Comparison of ENCODE assay signal across 7 mouse cellular contexts in genomic region chr11:69035411-69035810, GRCm38 (mm10). TPM values are rescaled to one million over a fixed set of nuclear protein-coding genes. Genes with fewer than 3 reads are reported as not detected.
A peak's percentile ranks its signal among the peaks of the same experiment; 100 is the strongest.
DNase-seq lines count a peak whose midpoint lies in the region; ATAC-seq and TF ChIP-seq lines count a peak whose summit lies in the region.

No protein-coding gene starts in this region.

- intact Hi-C loops in gastrocnemius, postnatal 14 days (cut with DNase I; ENCODE audit: low total_unique reads) = no loop called here

- TF ChIP-seq CTCF in lung, adult 2 months (IDR thresholded peaks at IDR 0.05; ENCODE audit: insufficient read depth, low read length) = no peak

- peak; percentile 12 for DNase-seq in lung, adult 2 months
- no peak for DNase-seq in lung, adult 18-20 months
- DNase-seq in forebrain, embryonic 10.5 days (ENCODE audit: extremely low spot score, low spot score) = no peak
- no peak for DNase-seq in adrenal gland, postnatal 14 days
- no peak for DNase-seq in gastrocnemius, postnatal 14 days

- 86% methylated on average over 9 of the region's 9 CpGs for WGBS in lung, adult 2 months
- WGBS in forebrain, embryonic 10.5 days = 80% methylated on average over 9 of the region's 9 CpGs
- 80% methylated on average over 9 of the region's 9 CpGs for WGBS in intestine, embryonic 15.5 days
- WGBS in neural tube, embryonic 12.5 days = 83% methylated on average over 9 of the region's 9 CpGs

- no peak overlapping the region for H3K9ac ChIP-seq in intestine, embryonic 15.5 days
- peak overlapping the region; percentile 9; the same call in 1 of the 2 replicates for H3K9ac ChIP-seq in neural tube, embryonic 12.5 days

- H3K27me3 ChIP-seq in forebrain, embryonic 10.5 days (ENCODE audit: poor library complexity, severe bottlenecking) = no peaks in the 10 kb centered on the region
- no peaks in the 10 kb centered on the region for H3K27me3 ChIP-seq in intestine, embryonic 15.5 days (replicated peaks)
- H3K27me3 ChIP-seq in neural tube, embryonic 12.5 days (replicated peaks) = no peaks in the 10 kb centered on the region

- H3K36me3 ChIP-seq in forebrain, embryonic 10.5 days (replicated peaks) = peaks cover 59% of the 10 kb centered on the region
- H3K36me3 ChIP-seq in intestine, embryonic 15.5 days = peaks cover 38% of the 10 kb centered on the region
- peaks cover 46% of the 10 kb centered on the region for H3K36me3 ChIP-seq in neural tube, embryonic 12.5 days

- no peak for ATAC-seq in intestine, embryonic 15.5 days
- ATAC-seq in neural tube, embryonic 12.5 days (ENCODE audit: low FRiP score, low read depth) = no peak

- peaks cover 9% of the 10 kb centered on the region for H3K4me1 ChIP-seq in lung, adult 2 months (ENCODE audit: control insufficient read depth, insufficient read depth, low read length)
- peaks cover 35% of the 10 kb centered on the region for H3K4me1 ChIP-seq in forebrain, embryonic 10.5 days
- H3K4me1 ChIP-seq in intestine, embryonic 15.5 days (replicated peaks) = peaks cover 11% of the 10 kb centered on the region
- H3K4me1 ChIP-seq in neural tube, embryonic 12.5 days = peaks cover 14% of the 10 kb centered on the region

- TF ChIP-seq POLR2A in lung, adult 2 months (IDR thresholded peaks at IDR 0.05; ENCODE audit: borderline replicate concordance, extremely low read depth, low read depth, low read length) = no peak

- no peak overlapping the region for H3K4me3 ChIP-seq in lung, adult 2 months (replicated peaks; ENCODE audit: extremely low read depth, low read depth, low read length)
- peak overlapping the region; percentile 64 for H3K4me3 ChIP-seq in forebrain, embryonic 10.5 days
- no peak overlapping the region for H3K4me3 ChIP-seq in intestine, embryonic 15.5 days (replicated peaks)
- no peak overlapping the region for H3K4me3 ChIP-seq in neural tube, embryonic 12.5 days

- peak overlapping the region; percentile 81 for H3K27ac ChIP-seq in forebrain, embryonic 10.5 days
- peak overlapping the region; percentile 68 for H3K27ac ChIP-seq in intestine, embryonic 15.5 days
- no peak overlapping the region for H3K27ac ChIP-seq in neural tube, embryonic 12.5 days

- no peaks in the 10 kb centered on the region for H3K9me3 ChIP-seq in forebrain, embryonic 10.5 days
- H3K9me3 ChIP-seq in intestine, embryonic 15.5 days = no peaks in the 10 kb centered on the region
- no peaks in the 10 kb centered on the region for H3K9me3 ChIP-seq in neural tube, embryonic 12.5 days

- H3K4me2 ChIP-seq in intestine, embryonic 15.5 days (replicated peaks) = peak overlapping the region; percentile 62
- peak overlapping the region; percentile 57 for H3K4me2 ChIP-seq in neural tube, embryonic 12.5 days (replicated peaks)

RNA-seq across cellular contexts. Expression of gene Aurkb, which starts 10.0 kb away (rescaled TPM):
- polyA plus RNA-seq in lung, adult 2 months (2012; rRNA removed) = 3.2 and 6.8 TPM in 2 replicates
- polyA plus RNA-seq in forebrain, embryonic 10.5 days (2016; fragmentation: Nextera tagmentation; extraction: Ambion mirVana) = 227 and 236 TPM in 2 replicates
- 133 and 135 TPM in 2 replicates for polyA plus RNA-seq in intestine, embryonic 15.5 days (2015; fragmentation: Nextera tagmentation; extraction: Ambion mirVana)
- polyA plus RNA-seq in neural tube, embryonic 12.5 days (2016; fragmentation: Nextera tagmentation; extraction: Ambion mirVana) = 95.5 and 98.4 TPM in 2 replicates
- 17.1 and 18.8 TPM in 2 replicates for total RNA-seq in adrenal gland, postnatal 14 days (2021)
- 1 to 10 TPM; 4.2 to 4.4 TPM for total RNA-seq in gastrocnemius, postnatal 14 days (2021)

RNA-seq across cellular contexts. Expression of gene Ctc1, which starts 19.7 kb away (rescaled TPM):
- 23.7 and 30.1 TPM in 2 replicates for polyA plus RNA-seq in lung, adult 2 months (2012; rRNA removed)
- polyA plus RNA-seq in forebrain, embryonic 10.5 days (2016; fragmentation: Nextera tagmentation; extraction: Ambion mirVana) = 79.6 and 86.1 TPM in 2 replicates
- polyA plus RNA-seq in intestine, embryonic 15.5 days (2015; fragmentation: Nextera tagmentation; extraction: Ambion mirVana) = 35.1 and 38.6 TPM in 2 replicates
- 60.8 and 66.8 TPM in 2 replicates for polyA plus RNA-seq in neural tube, embryonic 12.5 days (2016; fragmentation: Nextera tagmentation; extraction: Ambion mirVana)
- total RNA-seq in adrenal gland, postnatal 14 days (2021) = 24.2 and 27.9 TPM in 2 replicates
- total RNA-seq in gastrocnemius, postnatal 14 days (2021) = 1 to 10 TPM; 7.5 to 8.1 TPM

RNA-seq across cellular contexts. Expression of gene Borcs6, which starts 24.1 kb away (rescaled TPM):
- 21.0 and 22.8 TPM in 2 replicates for polyA plus RNA-seq in lung, adult 2 months (2012; rRNA removed)
- polyA plus RNA-seq in forebrain, embryonic 10.5 days (2016; fragmentation: Nextera tagmentation; extraction: Ambion mirVana) = 3.8 and 4.1 TPM in 2 replicates
- 8.6 and 8.9 TPM in 2 replicates for polyA plus RNA-seq in intestine, embryonic 15.5 days (2015; fragmentation: Nextera tagmentation; extraction: Ambion mirVana)
- 17.9 and 18.9 TPM in 2 replicates for polyA plus RNA-seq in neural tube, embryonic 12.5 days (2016; fragmentation: Nextera tagmentation; extraction: Ambion mirVana)
- 19.2 and 20.6 TPM in 2 replicates for total RNA-seq in adrenal gland, postnatal 14 days (2021)
- 10 to 100 TPM; 13.5 to 14.3 TPM for total RNA-seq in gastrocnemius, postnatal 14 days (2021)

RNA-seq across cellular contexts. Expression of gene Pfas, which starts 27.2 kb away (rescaled TPM):
- polyA plus RNA-seq in lung, adult 2 months (2012; rRNA removed) = 10.0 and 11.3 TPM in 2 replicates
- polyA plus RNA-seq in forebrain, embryonic 10.5 days (2016; fragmentation: Nextera tagmentation; extraction: Ambion mirVana) = 70.5 and 72.8 TPM in 2 replicates
- polyA plus RNA-seq in intestine, embryonic 15.5 days (2015; fragmentation: Nextera tagmentation; extraction: Ambion mirVana) = 29.7 and 32.1 TPM in 2 replicates
- 26.3 and 30.9 TPM in 2 replicates for polyA plus RNA-seq in neural tube, embryonic 12.5 days (2016; fragmentation: Nextera tagmentation; extraction: Ambion mirVana)
- 28.1 and 29.0 TPM in 2 replicates for total RNA-seq in adrenal gland, postnatal 14 days (2021)
- total RNA-seq in gastrocnemius, postnatal 14 days (2021) = 1 to 10 TPM; 5.6 to 7.3 TPM

RNA-seq across cellular contexts. Expression of gene Tmem107, which starts 35.2 kb away (rescaled TPM):
- 69.8 and 75.7 TPM in 2 replicates for polyA plus RNA-seq in lung, adult 2 months (2012; rRNA removed)
- polyA plus RNA-seq in forebrain, embryonic 10.5 days (2016; fragmentation: Nextera tagmentation; extraction: Ambion mirVana) = 60.8 and 61.0 TPM in 2 replicates
- 43.7 and 47.6 TPM in 2 replicates for polyA plus RNA-seq in intestine, embryonic 15.5 days (2015; fragmentation: Nextera tagmentation; extraction: Ambion mirVana)
- polyA plus RNA-seq in neural tube, embryonic 12.5 days (2016; fragmentation: Nextera tagmentation; extraction: Ambion mirVana) = 36.1 and 39.8 TPM in 2 replicates
- 12.0 and 12.3 TPM in 2 replicates for total RNA-seq in adrenal gland, postnatal 14 days (2021)
- 1 to 10 TPM; 2.9 to 4.7 TPM for total RNA-seq in gastrocnemius, postnatal 14 days (2021)

Comparison
In these comparisons a context has a peak if more than half of its experiments do, and no peak if none do; other contexts are left out.
1. RNA of gene Aurkb, which starts 10.0 kb away (polyA plus RNA-seq): 227 to 236 TPM in forebrain, embryonic 10.5 days, 133 to 135 TPM in intestine, embryonic 15.5 days and 95.5 to 98.4 TPM in neural tube, embryonic 12.5 days; 3.2 to 6.8 TPM in lung, adult 2 months; every median in the first group is over 10 times any median in the second.